Mouse (Mus musculus) G1E (cell line): ENCODE data around the gene Ppp2r1a.

Source experiments
- CTCF ChIP-seq: IDR thresholded peaks from 2 replicates; pipeline ENCODE4 v1.5.1; 2012; ENCODE audit warnings: low read depth, low read length, inconsistent platforms, mixed read lengths
- GATA1 ChIP-seq: IDR thresholded peaks from 2 replicates; pipeline ENCODE4 v1.6.1; 2012; ENCODE audit warnings: borderline replicate concordance, low read length, inconsistent platforms, mixed read lengths
- POLR2AphosphoS5 ChIP-seq: IDR thresholded peaks from 2 replicates; pipeline ENCODE4 v1.6.1; 2012; ENCODE audit warnings: low read depth, low read length, inconsistent platforms; ENCODE audit not compliant: insufficient replicate concordance
- TAL1 ChIP-seq: conservative IDR thresholded peaks from 2 replicates; pipeline ENCODE4 v1.6.1; 2012; ENCODE audit warnings: low read depth, low read length, inconsistent platforms, mixed read lengths

GRCm38 (mm10) chr17:20993716-20994115 is 48.6 kb downstream of the Ppp2r1a start:
- TF ChIP-seq POLR2AphosphoS5 (no peak), GATA1 (no peak), CTCF (no peak), TAL1 (no peak)
